Mouse (Mus musculus) limb, embryonic 12.5 days (tissue): ENCODE measurements around the gene Rps3a1. TPM values are rescaled to one million over a fixed set of nuclear protein-coding genes. Genes with fewer than 3 reads are reported as not detected.

Experiments used
- ATAC-seq: fragments of 200-750 bp; cut with Nextera tagmentation; 2 replicates; pipeline ENCODE4 v1.8.0; 2017; ENCODE audit warnings: low read depth, moderate TSS enrichment; ENCODE audit not compliant: insufficient number of reproducible peaks, insufficient read depth, low FRiP score, low TSS enrichment
- H3K27ac ChIP-seq: fragments of 300-500 bp; sonication (generic); 2 replicates; pipeline ENCODE4 v1.5.1; 2016; ENCODE audit warnings: mild to moderate bottlenecking, moderate library complexity
- H3K27me3 ChIP-seq: fragments of 300-500 bp; sonication (generic); 2 replicates; pipeline ENCODE4 v1.6.1; 2016; ENCODE audit warnings: mild to moderate bottlenecking, moderate library complexity
- H3K36me3 ChIP-seq: fragments of 300-500 bp; sonication (generic); 2 replicates; pipeline ENCODE4 v1.6.1; 2016; ENCODE audit warnings: mild to moderate bottlenecking, moderate library complexity
- H3K4me1 ChIP-seq: fragments of 300-500 bp; sonication (generic); replicated peaks from 2 replicates; pipeline ENCODE4 v1.6.1; 2016
- H3K4me2 ChIP-seq: fragments of 300-500 bp; sonication (generic); 2 replicates; pipeline ENCODE4 v1.6.1; 2016; ENCODE audit warnings: mild to moderate bottlenecking, moderate library complexity
- H3K4me3 ChIP-seq: fragments of 300-500 bp; sonication (generic); replicated peaks from 2 replicates; pipeline ENCODE4 v1.5.1; 2016; ENCODE audit warnings: mild to moderate bottlenecking
- H3K9ac ChIP-seq: fragments of 300-500 bp; sonication (generic); replicated peaks from 2 replicates; pipeline ENCODE4 v1.6.1; 2016; ENCODE audit warnings: mild to moderate bottlenecking, moderate library complexity
- H3K9me3 ChIP-seq: fragments of 300-500 bp; sonication (generic); 2 replicates; pipeline ENCODE4 v1.6.1; 2016; ENCODE audit warnings: mild to moderate bottlenecking, moderate library complexity
- WGBS: fragments of 180-500 bp; shearing (Covaris S2); methylation state at CpG from one replicate; pipeline ENCODE4 v1.1.7; 2016; 5-methylcytosine and 5-hydroxymethylcytosine counted together
- polyA plus RNA-seq: library from polyadenylated mRNA; unstranded; fragments of >200 nt; fragmentation: Nextera tagmentation; extraction: Ambion mirVana; gene quantifications from 2 replicates; pipeline ENCODE4 v1.2.1, GENCODE M21; 2016

Gene Rps3a1
- 1,233 and 1,304 TPM in 2 replicates for polyA plus RNA-seq

DNA sequence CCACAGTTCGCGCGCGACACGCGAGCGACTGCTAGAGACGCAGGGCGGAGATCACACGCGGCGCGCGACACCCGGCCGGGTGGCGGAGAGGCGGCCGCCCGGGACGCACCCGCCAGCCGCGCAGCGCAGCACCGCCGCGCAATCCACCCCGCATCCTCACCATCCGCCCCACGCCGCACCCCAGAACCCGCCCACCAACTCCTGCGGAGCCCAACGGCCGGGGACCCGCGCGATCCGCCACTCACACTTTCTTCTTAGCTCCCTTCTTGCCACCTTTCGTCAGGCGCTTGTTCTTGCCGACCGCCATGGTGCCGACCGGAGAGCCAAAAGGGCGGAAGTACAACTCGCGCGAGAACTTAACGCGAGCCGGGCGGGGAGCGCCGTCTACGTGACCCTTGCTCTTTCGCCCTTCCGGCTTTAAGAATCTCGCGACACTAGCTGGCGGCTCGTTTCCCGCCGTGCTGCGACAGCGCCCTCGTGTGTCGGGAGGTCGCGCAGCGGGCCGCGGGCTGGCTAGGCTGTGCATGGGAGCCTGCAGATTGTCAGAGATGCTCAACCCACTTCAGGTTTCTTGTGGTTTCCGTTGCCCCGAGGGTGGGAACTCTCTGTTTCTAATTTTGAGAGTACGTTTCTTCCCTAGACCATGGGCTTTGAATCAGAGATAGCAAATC lies at the start of gene Rps3a1:
Gene Rps3a1 (minus strand): TSS at position 440 of the 671 bp plus-strand sequence.
- Histone ChIP-seq H3K36me3 (peaks cover 40% of the 10 kb centered on the region), H3K9ac (peak within 1 kb of the TSS; percentile 98), H3K4me2 (peak within 1 kb of the TSS; percentile 72), H3K27me3 (no peaks in the 10 kb centered on the region), H3K27ac (peak within 1 kb of the TSS; percentile 94), H3K9me3 (no peaks in the 10 kb centered on the region), H3K4me3 (peak within 1 kb of the TSS; percentile 97), H3K4me1 (peaks cover 13% of the 10 kb centered on the region)
- ATAC-seq, result peak; percentile 93
- under 1% methylated on average over 77 of the region's 77 CpGs for WGBS

DNA sequence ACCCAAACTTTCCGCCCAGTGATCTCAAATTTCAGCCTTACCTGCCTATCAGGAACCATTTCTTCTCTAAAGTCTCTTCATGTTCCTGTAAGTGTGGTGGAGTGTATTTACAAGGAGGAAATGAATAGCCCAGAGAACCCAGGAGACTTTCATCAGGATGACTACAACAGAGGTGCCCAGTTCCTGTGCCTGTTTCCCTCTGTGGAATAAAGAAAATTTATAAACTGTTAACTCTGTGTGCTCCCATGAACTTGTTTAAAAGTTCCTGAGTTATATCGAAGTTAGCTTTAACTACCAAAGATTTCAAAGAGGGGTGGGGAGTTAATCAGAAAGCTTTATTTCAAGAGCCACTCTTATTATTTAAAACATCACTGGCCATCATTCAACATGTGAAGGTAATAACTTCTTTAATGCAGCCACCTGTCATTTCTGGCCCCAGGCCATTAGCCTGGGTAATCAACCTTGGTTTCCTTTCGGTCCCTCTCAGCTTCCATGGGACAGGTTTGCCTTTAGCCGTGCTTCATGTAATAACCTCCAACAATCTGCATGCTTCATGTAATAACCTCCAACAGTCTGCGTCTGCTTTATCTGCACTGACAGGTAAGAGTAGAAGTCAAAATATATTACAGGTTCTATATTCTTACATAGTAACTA lies 45.4 kb upstream of the Rps3a1 start:
- Histone ChIP-seq H3K36me3 (no peaks in the 10 kb centered on the region), H3K27me3 (no peaks in the 10 kb centered on the region), H3K4me3 (no peak overlapping the region), H3K9ac (no peak overlapping the region), H3K4me1 (peaks cover 14% of the 10 kb centered on the region), H3K27ac (peak overlapping the region; percentile 59; the same call in 1 of the 2 replicates), H3K4me2 (peak overlapping the region; percentile 20; the same call in 1 of the 2 replicates), H3K9me3 (no peaks in the 10 kb centered on the region)
- 13% methylated on average over 5 of the region's 5 CpGs for WGBS
- no peak for ATAC-seq

DNA sequence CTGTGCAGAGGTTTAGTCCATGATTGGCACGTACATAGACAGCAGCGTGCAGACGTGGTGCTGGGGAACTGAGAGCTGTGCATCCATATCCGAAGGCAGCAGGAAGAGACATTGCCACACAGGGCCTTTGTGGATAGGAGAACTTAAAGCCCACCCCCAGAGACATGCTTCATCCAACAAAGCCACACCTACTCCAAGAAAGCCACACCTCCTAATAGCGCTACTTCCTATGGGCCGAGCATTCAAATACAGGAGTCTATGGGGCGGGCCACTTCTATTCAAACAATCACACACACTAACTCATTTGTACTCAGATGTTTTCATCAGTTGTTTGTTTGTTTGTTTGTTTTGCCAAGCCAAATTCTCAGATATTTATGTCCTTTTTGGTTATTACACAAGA lies 42.0 kb upstream of the Rps3a1 start:
- ATAC-seq, result no peak
- Histone ChIP-seq H3K4me2 (no peak overlapping the region), H3K27me3 (no peaks in the 10 kb centered on the region), H3K9me3 (no peaks in the 10 kb centered on the region), H3K4me3 (no peak overlapping the region), H3K4me1 (peaks cover 14% of the 10 kb centered on the region), H3K27ac (no peak overlapping the region), H3K9ac (no peak overlapping the region), H3K36me3 (no peaks in the 10 kb centered on the region)
- WGBS, result 91% methylated on average over 7 of the region's 7 CpGs

DNA sequence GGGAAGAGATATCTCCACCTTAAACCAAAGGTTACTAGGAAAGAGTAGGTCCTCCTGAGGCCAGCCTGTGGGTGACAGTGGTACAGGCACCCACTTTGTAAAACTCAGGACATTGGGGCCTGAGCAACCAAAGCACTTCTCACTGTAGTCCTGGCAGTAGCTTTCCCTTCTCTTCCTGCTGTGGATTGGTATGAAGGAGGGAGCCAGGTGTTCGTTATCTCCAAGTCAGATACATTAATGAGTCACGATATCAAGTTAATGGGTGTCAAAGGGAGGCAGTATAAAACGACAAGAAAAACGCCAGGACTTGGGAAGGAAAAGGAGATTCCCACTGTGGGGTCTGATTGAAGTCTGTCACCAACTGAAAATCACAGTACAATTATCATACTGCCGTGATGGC lies 38.6 kb upstream of the Rps3a1 start:
- Histone ChIP-seq H3K36me3 (no peaks in the 10 kb centered on the region), H3K9ac (no peak overlapping the region), H3K9me3 (no peaks in the 10 kb centered on the region), H3K4me1 (no peaks in the 10 kb centered on the region), H3K4me2 (no peak overlapping the region), H3K4me3 (no peak overlapping the region), H3K27ac (no peak overlapping the region), H3K27me3 (no peaks in the 10 kb centered on the region)
- WGBS, result 53% methylated on average over 5 of the region's 5 CpGs
- ATAC-seq, result no peak

DNA sequence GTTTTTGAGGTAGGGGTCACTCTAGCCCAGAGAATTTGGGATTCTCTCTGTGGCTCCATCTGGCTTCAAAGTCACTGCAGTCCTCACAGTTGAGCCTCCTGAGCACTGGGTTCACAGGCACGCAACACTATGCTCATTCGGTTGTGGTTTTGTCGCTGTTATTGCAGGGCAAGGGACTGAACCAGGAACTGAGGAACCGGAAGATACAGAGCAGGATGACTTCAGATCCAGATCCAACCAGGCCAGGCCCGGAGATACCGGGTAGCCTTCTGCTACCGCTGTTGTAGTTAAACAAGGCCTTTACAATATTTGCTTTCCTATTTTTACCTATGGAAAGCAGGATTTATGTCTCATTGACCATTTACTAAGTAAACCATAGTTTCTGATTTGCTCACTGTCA lies 37.2 kb upstream of the Rps3a1 start:
- ATAC-seq, result no peak
- H3K27me3 ChIP-seq, result no peaks in the 10 kb centered on the region
- WGBS, result 92% methylated on average over 7 of the region's 7 CpGs
- no peak overlapping the region for H3K4me2 ChIP-seq
- H3K36me3 ChIP-seq, result no peaks in the 10 kb centered on the region
- H3K9me3 ChIP-seq, result no peaks in the 10 kb centered on the region
- H3K4me1 ChIP-seq, result no peaks in the 10 kb centered on the region
- H3K9ac ChIP-seq, result no peak overlapping the region
- no peak overlapping the region for H3K27ac ChIP-seq
- H3K4me3 ChIP-seq, result no peak overlapping the region

DNA sequence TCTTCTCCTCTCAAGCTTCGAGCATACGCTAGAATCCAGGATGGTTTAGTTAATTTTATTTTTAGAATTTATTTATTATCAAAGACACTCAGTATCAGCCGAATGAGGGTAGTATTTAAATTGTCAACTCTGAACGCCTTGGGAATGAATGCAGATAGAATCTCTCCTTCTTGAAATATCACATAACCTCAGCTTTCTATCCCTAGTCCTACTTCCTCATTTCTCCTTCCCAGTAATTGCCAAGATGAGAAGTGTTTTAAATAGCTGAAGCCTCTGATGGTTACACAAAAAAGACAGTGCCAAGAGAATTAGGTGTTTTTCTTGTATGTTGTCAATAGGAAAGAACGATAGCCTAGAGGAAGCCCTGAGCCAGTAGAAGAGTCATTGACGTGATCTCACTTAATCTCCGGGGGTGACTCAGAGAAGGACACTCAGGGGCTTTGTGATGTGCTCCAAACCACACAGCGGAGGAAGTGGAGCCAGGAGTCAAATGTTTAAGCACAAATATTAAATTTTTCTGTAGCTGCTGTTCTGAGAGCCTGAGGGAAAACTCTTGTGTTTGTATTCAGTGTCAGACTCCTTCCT lies 26.4 kb upstream of the Rps3a1 start:
- no peaks in the 10 kb centered on the region for H3K27me3 ChIP-seq
- 84% methylated on average over 8 of the region's 8 CpGs for WGBS
- no peak overlapping the region for H3K9ac ChIP-seq
- no peaks in the 10 kb centered on the region for H3K36me3 ChIP-seq
- H3K4me3 ChIP-seq, result no peak overlapping the region
- H3K9me3 ChIP-seq, result no peaks in the 10 kb centered on the region
- H3K4me1 ChIP-seq, result no peaks in the 10 kb centered on the region
- no peak overlapping the region for H3K4me2 ChIP-seq
- no peak for ATAC-seq
- H3K27ac ChIP-seq, result no peak overlapping the region

DNA sequence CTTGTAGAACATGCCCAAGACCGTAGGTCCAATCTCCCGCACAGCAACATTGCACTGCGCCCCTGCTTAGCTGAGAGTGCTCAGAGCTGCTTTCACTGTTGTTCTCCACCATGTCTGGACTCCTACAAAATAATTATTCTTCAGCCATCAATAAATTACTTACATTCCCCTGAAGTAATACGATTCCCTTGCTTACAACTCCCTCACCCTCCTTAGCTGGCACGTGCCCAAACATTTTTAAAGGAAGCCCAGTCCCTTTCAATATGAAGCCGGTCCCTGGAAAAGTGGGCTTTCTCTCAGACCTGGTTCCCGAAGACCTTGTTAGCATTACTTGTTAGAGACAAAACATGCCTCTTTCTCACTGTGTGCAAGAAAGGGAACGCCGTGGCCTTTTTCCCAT lies 7.0 kb upstream of the Rps3a1 start:
- H3K27ac ChIP-seq, result peak overlapping the region; percentile 46
- no peaks in the 10 kb centered on the region for H3K9me3 ChIP-seq
- H3K27me3 ChIP-seq, result no peaks in the 10 kb centered on the region
- 55% methylated on average over 9 of the region's 9 CpGs for WGBS
- H3K4me2 ChIP-seq, result no peak overlapping the region
- no peaks in the 10 kb centered on the region for H3K36me3 ChIP-seq
- H3K4me1 ChIP-seq, result peaks cover 21% of the 10 kb centered on the region
- H3K4me3 ChIP-seq, result no peak overlapping the region
- ATAC-seq, result no peak; the same call in 1 of the 2 replicates
- no peak overlapping the region for H3K9ac ChIP-seq

DNA sequence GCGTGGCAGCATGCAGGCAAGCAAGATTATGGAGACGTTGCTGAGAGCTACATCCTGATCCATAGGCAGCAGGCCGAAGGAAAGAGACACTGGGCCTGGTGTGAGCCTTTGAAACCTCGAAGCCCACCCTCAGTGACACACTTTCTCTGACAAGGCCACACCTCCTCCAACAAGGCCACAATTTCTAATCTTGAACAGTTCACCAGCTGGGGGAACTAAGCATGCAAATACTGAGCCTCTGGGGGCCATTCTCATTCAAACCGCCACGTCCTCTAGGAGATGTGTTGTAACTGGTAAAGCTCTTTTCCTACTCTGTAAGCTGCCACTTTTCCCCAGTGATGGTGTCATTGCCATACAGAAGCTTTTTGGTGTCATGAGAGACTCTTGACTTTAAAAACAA lies 6.6 kb upstream of the Rps3a1 start:
- ATAC-seq, result no peak
- 75% methylated on average over 6 of the region's 6 CpGs for WGBS
- H3K27ac ChIP-seq, result peak overlapping the region; percentile 46
- H3K4me1 ChIP-seq, result peaks cover 21% of the 10 kb centered on the region
- no peak overlapping the region for H3K4me3 ChIP-seq
- H3K9ac ChIP-seq, result no peak overlapping the region
- no peak overlapping the region for H3K4me2 ChIP-seq
- H3K27me3 ChIP-seq, result no peaks in the 10 kb centered on the region
- no peaks in the 10 kb centered on the region for H3K9me3 ChIP-seq
- H3K36me3 ChIP-seq, result no peaks in the 10 kb centered on the region

DNA sequence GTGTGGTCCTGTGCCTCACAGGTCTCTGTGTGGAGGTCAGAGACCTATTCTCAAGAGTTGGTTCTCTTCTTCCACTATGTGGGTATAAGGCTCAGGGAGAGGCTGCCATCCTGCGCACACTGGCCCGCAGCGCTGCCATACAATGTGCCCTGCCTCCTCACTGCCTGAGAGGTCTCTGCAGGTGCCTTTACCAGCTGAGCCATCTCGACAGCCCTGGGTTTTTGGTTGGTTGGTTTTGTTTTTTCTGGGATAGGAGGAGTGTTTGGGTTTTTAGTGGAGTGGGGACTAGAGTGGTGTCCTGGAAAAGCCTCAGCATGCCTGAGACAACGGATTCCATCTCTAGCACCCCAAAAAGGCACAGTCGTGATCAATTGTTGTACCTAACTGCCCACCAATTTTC lies 841 bp upstream of the Rps3a1 start:
- no peak overlapping the region for H3K9ac ChIP-seq
- H3K4me3 ChIP-seq, result no peak overlapping the region

DNA sequence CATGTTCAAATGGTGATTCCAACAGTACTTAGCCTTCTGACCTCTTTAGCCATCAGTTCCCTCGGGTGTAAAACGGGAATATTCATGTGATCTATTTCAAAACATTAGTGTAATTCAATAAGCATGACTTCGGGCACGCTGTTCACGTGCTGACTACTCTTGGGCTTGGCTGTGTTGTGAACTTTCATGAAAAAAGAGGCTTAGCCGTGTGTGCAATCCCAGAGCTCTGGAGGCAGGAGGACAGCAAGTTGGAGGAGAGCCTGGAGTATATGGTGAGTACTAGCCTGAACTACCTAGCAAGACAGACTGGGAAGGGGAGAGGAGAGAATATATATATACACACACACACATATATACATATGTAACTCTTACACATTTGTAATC lies 424 bp upstream of the Rps3a1 start:
- Histone ChIP-seq H3K4me2 (peak overlapping the region; percentile 39), H3K9me3 (no peaks in the 10 kb centered on the region), H3K27me3 (no peaks in the 10 kb centered on the region), H3K4me3 (0 out of 2 replicates have a peak overlapping the region, but pooled peaks have one; percentile 97), H3K9ac (0 out of 2 replicates have a peak overlapping the region, but pooled peaks have one; percentile 34), H3K36me3 (peaks cover 34% of the 10 kb centered on the region), H3K4me1 (peaks cover 13% of the 10 kb centered on the region), H3K27ac (0 out of 2 replicates have a peak overlapping the region, but pooled peaks have one; percentile 8)
- ATAC-seq, result peak; percentile 18; the same call in 1 of the 2 replicates
- 36% methylated on average over 6 of the region's 6 CpGs for WGBS

More for the DNA sequence above, 841 bp upstream of the Rps3a1 start:
- H3K4me1 ChIP-seq, result peaks cover 13% of the 10 kb centered on the region
- no peak for ATAC-seq
- no peak overlapping the region for H3K27ac ChIP-seq
- peaks cover 30% of the 10 kb centered on the region for H3K36me3 ChIP-seq
- H3K9me3 ChIP-seq, result no peaks in the 10 kb centered on the region
- 0 out of 2 replicates have a peak overlapping the region, but pooled peaks have one; percentile 39 for H3K4me2 ChIP-seq
- no peaks in the 10 kb centered on the region for H3K27me3 ChIP-seq
- WGBS, result 89% methylated on average over 6 of the region's 6 CpGs

DNA sequence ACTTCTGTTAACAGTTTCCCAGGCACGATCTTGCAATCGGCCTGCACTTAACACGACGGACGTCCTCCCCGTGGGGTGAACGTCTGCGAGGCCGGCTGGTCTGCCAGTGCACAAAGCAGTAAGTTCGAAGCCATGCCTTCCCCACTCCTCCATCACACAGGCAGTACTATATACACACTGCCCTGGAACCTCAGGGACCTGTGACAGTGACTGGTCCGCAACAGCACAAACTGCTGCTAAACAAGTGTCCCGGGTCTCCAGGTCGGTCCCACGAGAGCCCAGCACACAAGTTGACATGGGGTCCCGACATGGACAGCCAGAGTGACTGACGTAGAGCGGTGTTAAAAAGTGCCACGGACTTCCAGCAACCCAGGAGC lies 628 bp downstream of the Rps3a1 start:
- no peaks in the 10 kb centered on the region for H3K9me3 ChIP-seq
- peak overlapping the region; percentile 97 for H3K4me3 ChIP-seq
- H3K4me1 ChIP-seq, result peaks cover 13% of the 10 kb centered on the region
- under 1% methylated on average over 18 of the region's 18 CpGs for WGBS
- H3K4me2 ChIP-seq, result peak overlapping the region; percentile 72
- H3K27ac ChIP-seq, result peak overlapping the region; percentile 94
- ATAC-seq, result peak; percentile 37
- H3K36me3 ChIP-seq, result peaks cover 45% of the 10 kb centered on the region
- H3K27me3 ChIP-seq, result no peaks in the 10 kb centered on the region
- peak overlapping the region; percentile 98 for H3K9ac ChIP-seq
